Mouse (Mus musculus): ENCODE results near the gene Avpr2. TPM values are rescaled to one million over a fixed set of nuclear protein-coding genes. Genes with fewer than 3 reads are reported as not detected.

The Avpr2 gene
- not detected for total RNA-seq (2021)

DNA sequence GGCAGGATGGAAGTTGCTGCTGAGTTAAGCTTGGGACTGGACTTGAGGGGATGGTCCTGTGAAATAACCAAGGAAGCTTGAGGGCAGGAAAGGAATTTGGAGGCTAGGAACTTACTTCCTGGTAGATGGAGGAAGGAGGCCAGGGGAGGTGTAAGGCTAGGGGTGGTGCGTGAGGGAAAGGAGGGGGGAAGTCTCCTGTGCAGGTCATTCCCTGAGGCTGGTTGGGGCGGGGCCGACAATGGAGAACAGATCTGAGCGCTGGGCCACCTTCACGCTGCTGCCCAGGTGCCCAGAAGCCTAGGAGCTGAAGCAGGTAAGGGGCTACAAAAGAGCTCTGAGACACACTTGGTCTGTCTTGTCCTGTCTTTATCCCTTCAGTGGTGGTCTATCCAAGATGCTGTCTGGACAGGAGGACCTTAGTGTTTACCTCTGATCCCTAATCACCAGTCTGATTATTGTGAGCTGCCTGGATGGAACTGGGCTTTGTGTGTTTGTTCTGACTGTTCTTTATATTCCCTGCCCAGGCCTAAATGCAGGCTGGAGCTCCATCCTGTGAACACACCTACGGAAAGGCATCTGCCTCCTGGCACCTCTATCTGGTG lies at the start of gene Avpr2:
Avpr2 (plus strand) TSS at position 552 of the 602 bp plus-strand sequence.
- no peak for DNase-seq

DNA sequence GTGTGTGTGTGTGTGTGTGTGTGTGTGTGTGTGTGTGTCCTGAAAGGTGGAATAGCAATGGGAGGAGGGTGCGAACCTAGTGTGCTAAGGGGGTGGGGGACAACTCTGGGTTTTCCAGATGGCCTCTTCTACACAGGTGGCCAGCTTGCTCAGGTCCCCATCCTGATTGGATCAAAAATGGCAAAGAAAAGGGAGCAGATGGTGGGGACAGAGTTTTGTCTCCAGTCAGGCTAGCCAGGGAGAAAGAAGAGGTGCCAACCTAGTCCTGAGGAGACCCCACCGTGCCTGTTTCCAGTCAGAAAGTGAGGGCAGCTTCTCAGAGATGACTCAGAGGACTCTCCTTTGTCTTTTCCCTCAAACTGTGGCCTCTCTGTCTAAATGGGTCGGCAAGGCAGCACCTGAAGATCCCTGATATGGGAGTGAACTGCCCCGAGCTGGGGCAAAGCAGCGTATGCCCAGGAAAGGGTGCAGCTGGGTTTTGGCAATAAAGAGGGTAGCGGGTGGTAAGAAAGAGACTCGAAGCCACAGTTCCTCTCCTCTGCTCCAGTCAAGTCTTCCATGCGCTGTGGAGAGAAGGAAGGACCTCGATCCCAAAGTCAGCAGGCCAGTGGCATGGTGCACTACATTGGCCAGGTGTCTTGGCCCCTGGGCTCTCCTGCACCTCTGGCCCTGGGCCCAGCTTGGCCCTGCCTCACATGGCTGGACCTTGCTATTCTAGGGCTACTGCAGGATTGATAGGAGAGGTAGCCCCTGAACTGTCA lies 37.4 kb upstream of the Avpr2 start:
- no peak for DNase-seq

GRCm38 (mm10) chrX:73855087-73855408 lies 36.9 kb upstream of the Avpr2 start:
- DNase-seq, result no peak

GRCm38 (mm10) chrX:73864692-73865091 lies 27.2 kb upstream of the Avpr2 start:
- no peak for DNase-seq

DNA sequence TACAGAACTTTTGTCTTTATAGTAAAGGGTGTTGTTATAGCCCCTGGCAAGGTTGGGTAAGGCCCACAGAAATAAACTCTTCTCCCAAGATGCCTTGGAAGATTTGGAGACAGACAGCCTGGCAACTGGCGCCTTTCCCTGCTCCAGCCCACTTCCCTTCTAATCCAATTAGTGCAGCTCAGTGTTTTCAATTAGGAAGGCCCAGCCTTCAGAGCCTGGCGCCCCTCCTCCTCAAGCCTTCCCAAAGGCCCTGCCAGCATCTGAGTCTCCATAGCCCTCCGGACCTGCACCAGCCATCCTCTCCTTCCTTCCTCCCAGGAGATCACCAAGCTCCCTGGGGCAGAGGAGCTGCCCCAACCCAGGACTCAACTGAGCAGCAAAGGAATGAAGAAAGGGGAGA lies 24.6 kb upstream of the Avpr2 start:
- DNase-seq, result peak in 1 of 2 experiments; percentile 22

DNA sequence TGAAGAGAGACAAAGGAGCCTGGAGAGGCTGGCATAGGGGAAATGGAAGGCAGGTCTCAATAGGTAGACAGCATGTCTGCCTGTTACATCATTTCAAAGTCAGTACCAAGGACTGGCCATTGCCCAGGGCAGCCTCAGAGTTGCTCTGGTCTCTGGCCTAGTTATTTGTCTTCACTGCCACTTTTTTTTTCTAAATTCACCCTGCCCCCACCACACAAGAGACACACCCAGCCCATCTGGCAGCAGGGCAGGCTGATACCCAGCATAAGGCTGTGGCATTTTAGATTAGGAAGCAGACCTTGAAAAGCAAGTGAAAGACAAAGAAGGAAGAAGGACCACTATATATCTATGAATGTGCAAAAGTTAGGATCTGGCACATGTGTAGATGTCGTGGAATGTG lies 24.1 kb upstream of the Avpr2 start:
- no peak for DNase-seq

DNA sequence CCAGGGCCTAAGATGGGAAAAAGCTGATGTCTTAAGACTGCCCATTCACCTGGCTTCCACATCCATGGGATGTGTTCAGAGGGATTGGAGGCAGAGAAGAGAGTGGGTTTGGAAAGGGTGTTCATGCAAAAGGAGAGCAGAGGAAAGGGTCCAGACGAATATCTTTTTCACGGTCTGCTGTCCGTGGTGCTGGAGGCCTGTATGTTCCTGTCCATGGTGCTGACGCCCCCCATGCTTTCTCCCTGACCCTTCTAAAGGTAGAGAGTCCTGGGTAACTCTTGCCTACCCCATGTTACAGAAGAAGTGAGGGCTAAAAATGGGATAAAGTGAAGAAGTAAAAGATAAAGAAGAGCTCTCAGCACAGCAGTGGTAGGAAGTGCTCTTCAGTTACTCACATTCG lies 22.6 kb upstream of the Avpr2 start:
- no peak for DNase-seq

DNA sequence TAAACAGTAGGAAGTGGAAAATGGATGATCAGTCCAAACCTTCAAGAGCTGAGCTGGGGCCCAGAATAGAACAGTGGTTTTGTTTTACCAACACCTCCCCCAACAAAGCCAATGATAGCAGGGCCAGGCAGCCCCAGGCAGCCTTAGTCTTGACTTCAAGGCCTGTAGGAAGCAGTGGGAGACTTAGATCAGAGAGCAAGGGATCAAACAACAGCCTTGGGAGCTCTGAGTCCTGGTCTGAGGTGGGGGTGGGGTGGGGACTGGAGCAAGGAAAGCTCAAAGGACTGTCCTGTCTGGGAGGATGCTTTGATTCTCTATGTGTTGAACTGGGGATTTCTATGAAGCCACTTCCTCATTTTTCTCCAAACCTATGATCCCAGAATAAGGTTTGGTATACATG lies 20.4 kb upstream of the Avpr2 start:
- DNase-seq, result no peak

GRCm38 (mm10) chrX:73871956-73872355 lies 19.9 kb upstream of the Avpr2 start:
- DNase-seq, result no peak

DNA sequence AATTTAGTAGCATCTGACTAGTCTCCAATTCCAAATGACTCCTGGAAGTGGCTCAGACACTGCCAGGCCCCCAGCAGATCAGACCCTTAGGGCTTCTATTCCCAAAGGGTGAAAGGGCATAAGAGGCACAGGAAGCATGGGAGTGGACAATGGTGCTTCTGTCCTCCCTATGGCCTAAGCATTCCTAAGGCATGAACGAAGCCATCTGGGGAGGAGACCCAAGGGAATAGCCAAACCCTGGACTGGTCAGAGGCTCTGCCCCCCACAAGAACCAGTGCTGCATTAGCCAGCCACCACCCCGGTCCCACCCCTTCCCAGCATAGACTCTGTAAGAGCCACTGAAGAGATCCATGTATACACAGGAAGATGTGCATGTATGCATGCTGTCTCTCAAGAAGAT lies 16.0 kb upstream of the Avpr2 start:
- no peak for DNase-seq

DNA sequence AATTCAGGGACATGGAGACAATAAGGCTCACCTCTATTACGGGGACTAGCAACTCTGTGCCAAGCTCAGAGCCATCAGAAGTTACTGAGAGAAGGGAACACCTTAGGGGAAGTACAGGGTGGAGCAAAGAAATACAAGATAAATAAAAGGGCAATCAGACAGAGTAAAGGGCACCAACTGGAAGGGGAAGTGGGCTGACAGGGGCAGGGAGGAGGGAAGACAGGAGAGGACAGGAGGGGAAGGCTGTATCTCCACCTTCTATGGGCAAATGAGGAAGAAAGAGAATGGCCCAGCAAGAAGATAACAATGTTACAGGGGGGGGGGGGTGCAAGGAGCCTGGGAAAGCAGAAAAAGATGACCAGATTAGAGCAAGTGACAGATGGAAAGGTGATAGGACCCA lies 14.9 kb upstream of the Avpr2 start:
- DNase-seq, result no peak

DNA sequence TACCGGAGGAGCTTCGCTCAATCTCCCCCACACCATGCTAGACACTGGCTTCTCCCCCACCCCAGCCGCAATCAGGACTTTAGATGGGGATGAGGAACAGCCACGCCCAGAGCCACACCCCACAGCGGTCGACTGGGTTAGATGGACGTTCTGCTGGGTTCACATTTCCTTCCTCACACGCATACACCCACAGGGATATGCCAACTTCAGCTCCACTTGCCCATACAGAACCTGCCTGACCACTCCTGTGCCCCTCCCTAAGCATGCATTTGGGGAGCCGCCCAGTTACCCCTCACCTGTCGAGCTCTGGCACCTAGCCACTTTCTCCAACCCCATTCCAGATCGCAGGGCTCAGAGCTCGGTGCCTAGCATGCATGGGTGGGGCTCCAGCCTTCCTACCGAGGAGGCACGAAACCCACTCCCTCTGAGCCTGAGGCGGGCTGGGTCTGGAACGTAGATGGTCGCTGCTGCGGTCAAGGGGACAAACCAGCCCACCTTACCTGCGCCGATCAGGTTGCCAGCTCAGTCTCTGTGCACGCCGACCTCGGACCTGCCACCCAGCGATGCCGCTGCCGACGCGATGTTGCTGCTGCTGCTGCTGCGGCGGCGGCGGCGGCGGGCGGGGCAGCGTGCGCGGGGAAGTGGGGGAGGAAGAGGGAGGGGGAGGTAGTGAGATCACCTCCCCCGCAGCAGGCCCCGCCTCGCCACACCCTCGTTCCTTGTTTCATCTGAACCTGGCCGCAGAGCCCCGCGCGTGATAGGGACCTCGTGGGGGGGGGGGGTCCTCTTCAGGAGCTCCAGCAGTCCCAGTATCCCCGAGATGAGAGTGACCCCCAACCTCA lies 11.5 kb upstream of the Avpr2 start:
- peak in 1 of 2 experiments; percentile 8 for DNase-seq

DNA sequence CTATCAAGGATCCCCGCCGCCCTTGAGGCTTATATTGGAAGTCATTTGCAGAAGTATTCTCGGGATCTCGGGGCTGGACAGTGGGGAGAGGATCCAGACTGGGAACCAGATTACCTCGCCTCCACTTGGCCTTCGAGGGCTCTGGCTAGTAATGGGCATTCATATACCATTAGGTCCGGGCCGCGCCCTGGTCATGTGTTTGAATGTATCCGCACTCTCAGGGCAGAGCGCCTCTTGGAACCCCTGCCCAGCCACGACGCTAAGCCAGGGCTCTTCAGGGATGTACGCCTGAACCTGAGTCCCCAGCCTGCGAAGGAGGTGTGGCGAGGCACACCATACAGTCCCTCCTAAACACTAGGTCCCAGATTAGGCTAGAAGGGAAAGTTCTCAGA lies 10.9 kb upstream of the Avpr2 start:
- no peak for DNase-seq

- no peak for DNase-seq
Measured at GRCm38 (mm10) chrX:73881463-73881862, 10.4 kb upstream of the Avpr2 start.

DNA sequence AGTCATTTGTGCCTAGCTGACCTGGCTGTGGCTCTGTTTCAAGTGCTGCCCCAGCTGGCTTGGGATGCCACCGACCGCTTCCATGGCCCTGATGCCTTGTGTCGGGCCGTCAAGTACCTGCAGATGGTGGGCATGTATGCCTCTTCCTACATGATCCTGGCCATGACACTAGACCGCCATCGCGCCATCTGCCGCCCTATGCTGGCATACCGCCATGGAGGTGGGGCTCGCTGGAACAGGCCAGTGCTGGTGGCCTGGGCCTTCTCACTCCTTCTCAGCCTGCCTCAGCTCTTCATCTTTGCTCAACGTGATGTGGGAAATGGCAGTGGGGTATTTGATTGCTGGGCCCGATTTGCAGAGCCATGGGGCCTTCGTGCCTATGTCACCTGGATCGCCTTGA lies 931 bp downstream of the Avpr2 start:
- DNase-seq, result no peak

DNA sequence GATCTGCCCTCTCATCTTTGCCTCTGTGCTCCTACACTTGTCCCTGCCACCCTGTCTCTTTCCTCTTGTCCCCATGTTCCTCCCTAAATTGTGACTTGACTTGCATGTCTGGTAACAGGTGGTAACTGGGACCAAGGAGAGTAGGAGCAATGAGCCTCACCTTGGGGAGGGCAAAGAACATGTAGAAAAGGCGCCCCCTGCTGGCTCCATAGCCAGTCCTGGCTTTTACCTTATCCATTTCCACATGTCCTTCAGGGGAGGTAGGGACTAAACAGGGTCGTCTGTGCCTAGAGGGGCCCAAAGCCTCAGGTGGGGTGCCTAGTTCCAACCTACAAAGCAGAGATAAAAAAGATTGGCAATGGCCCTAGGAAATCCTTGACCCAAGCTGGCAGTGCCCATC lies 3.8 kb downstream of the Avpr2 start, which contains the start of gene L1cam:
L1cam (minus strand) TSS at position 387 of the 400 bp plus-strand sequence.
- peak; percentile 25 to 33 for DNase-seq

DNA sequence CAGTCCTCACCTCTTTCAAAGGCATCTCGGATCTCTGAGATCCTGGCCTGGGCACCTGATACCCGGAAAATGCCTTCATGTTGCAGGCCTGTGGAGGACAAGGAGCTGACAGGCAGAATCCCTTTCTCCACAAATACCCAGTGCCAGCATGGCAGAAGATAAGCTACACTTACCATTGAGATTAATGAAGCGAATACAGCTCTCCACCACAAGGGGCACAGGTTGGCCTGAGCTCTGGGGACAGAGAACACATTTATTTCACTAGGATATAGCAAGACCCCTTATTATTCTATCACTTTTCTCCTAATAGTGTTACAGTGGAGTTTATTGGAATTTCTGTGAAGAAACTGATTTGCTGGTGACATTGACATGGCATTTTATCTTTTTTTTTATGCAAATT lies 6.1 kb downstream of the Avpr2 start:
- no peak for DNase-seq

- DNase-seq, result no peak
Measured at GRCm38 (mm10) chrX:73910049-73910448, 18.1 kb downstream of the Avpr2 start.

- no peak for DNase-seq
Measured at GRCm38 (mm10) chrX:73910451-73910850, 18.5 kb downstream of the Avpr2 start.

GRCm38 (mm10) chrX:73911156-73911555 lies 19.3 kb downstream of the Avpr2 start:
- no peak for DNase-seq

DNA sequence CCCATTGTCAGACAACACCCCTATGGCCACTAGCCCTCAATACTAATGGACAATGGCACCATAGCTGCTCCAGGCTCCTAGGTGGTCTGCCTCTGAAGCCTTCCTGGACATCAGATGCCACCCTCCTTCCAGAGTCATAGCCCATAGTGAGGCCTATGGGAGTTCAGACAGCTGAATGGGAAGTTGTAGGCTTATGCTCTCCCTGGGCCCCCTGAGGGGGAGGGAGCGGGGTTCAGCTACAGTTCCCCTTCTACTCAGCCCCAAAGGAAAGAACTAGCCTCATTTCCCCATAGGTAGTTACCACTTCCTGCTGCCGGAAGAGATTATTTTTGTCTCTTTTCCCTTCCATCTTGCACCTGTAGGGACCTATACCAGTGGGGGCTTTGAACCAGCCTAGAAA lies 19.7 kb downstream of the Avpr2 start:
- no peak for DNase-seq

DNA sequence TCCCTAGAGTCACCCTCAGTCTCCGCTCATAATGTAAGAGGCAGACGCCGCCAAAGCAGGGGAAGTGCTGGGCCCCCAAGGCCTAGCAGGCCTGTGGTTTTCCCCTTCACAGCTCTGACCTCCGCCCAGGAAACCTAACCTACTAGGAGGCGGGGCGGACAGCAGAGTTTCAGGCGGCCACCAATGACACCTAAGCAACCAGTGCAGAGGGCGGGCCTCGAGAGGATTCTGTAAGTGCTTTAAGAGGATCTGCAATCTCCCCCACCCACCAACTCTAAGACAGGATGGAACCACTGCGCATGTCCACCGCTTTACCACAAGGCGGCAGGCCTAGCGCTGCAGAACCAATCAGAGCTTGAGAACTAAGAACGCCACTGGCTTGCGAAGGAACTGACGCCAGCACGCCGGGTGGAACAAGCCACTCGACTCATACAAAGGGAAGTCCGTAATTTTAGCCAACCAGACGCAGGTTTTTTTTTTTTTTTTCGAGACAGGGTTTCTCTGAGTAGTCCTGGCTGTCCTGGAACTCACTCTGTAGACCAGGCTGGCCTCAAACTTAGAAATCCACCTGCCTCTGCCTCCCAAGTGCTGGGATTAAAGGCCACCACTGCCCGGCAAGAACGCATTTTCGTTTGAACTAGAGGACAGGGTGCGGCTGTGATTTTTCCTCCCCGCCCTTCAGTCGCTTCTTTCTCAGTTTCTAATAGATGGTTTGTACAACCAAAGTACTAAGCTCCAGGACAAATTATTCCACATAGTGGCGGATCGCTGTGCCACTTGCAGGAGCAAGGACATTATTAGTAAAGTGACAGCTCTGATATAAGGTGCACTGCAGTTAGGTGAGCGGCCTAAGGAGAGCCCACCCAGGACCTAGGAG lies 23.2 kb downstream of the Avpr2 start:
- peak; percentile 80 to 88 for DNase-seq

DNA sequence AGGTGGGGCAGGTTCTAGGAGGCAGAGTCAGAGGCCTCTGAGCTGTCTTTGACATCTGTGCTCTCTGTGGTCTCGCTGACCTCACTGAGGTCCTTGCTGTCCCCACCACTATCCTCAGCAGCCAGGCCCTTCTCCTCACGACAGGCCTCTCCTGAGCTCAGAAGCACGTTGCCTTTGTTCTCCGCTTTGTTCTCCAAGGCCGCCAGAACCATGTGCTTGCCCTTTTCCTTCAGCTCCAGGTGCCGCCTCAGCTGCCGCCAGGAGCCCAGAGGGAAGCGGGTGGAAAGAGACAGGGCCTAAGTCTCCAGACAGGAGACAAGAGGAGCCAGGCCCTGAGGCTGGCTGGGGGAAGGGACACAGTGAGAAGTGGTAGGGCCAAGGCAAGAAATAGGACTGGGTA lies 25.0 kb downstream of the Avpr2 start:
- no peak for DNase-seq

Data from layer of hippocampus, postnatal 36 days (tissue).